Mouse (Mus musculus) left cerebral cortex, adult 2 months (tissue): ENCODE data around the gene Gfi1. TPM values are rescaled to one million over a fixed set of nuclear protein-coding genes. Genes with fewer than 3 reads are reported as not detected.

Experiments used
- DNase-seq, 2 experiments: peaks; one replicate each; pipeline ENCODE4 v3.0.0; 2021 to 2022; ENCODE audit warnings: low spot score in 2 of 2, mixed read lengths in 1 of 2; ENCODE audit errors: extremely low spot score in 1 of 2
- H3K27ac ChIP-seq: fragments of 200-600 bp; 2 replicates; pipeline ENCODE4 v1.8.1; 2022
- H3K4me3 ChIP-seq: fragments of 200-600 bp; 2 replicates; pipeline ENCODE4 v1.8.1; 2022
- CTCF ChIP-seq: fragments of 200-600 bp; IDR thresholded peaks from 2 replicates; pipeline ENCODE4 v1.8.1; 2022; ENCODE audit warnings: antibody characterized with exemption, mild to moderate bottlenecking, moderate library complexity
- intact Hi-C: fragments of 180-260 bp; cut with DNase I; formaldehyde crosslinking; loops from one replicate; pipeline ENCODE4 v1.15.1; 2025
- total RNA-seq, 2 experiments: library from RNA; stranded (reverse); gene quantifications; 2 replicates each; pipeline ENCODE4 v1.2.3; 2021

Gene Gfi1
- total RNA-seq, 2 experiments from 2014 or later, result not detected

GRCm38 (mm10) chr5:107695019-107695418 is 30.8 kb downstream of the Gfi1 start:
- no peak for TF ChIP-seq CTCF
- Histone ChIP-seq H3K27ac (no peak overlapping the region), H3K4me3 (no peak overlapping the region)
- intact Hi-C loops, result no loop called here
- no peak for DNase-seq

GRCm38 (mm10) chr5:107688499-107688866 is 37.4 kb downstream of the Gfi1 start:
- peak in 1 of 2 experiments; percentile 14 for DNase-seq
- peak overlapping the region; percentile 54 for H3K4me3 ChIP-seq
- intact Hi-C loops, result no loop called here
- no peak for TF ChIP-seq CTCF
- no peak overlapping the region for H3K27ac ChIP-seq

DNA sequence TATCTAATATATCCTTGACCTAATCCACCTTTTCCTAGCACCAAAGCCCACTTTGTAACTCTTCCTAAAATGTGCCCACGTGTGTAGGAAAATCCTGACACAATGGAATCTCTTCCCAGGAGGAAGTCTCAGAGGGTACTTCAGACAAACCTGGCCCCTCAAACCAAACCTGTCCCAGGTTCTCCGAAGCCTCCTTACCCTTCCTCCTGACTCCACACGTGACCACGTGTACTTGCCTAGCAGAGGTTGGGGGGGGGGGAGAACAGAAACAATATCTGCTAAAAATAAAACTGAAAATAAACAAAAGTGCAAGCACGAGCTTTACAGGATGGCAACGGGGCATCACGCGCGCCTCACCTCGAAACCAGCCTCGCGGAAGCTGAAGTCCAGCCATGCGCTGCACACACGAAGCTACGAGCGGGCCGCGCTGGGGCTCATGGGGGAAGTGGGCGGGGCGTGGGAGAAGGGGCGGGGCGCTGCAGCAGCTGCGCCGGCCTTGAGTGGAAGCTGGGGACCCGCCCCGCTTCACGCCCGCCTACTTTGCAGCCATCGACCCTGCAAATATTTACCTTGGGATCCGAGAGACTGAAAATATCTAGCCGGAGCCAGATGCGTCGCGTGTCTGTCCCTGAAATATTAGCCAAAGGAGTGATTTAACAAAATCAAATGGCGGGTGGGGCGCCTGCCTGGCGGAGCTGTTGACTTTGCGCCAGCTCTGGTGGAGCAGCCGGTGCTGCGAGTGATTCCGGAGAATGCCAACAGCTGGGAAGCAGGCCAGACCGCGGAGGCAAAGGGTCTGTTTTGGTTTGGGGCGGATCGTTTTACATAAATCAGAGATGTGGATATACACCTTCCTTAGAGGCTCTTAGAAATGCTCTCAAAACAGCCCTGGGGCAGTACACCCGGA is 38.0 kb downstream of the Gfi1 start:
- no peak for TF ChIP-seq CTCF
- intact Hi-C loops, result no loop called here
- DNase-seq, result peak; percentile 49
- H3K27ac ChIP-seq, result no peak overlapping the region
- H3K4me3 ChIP-seq, result peak overlapping the region; percentile 54

DNA sequence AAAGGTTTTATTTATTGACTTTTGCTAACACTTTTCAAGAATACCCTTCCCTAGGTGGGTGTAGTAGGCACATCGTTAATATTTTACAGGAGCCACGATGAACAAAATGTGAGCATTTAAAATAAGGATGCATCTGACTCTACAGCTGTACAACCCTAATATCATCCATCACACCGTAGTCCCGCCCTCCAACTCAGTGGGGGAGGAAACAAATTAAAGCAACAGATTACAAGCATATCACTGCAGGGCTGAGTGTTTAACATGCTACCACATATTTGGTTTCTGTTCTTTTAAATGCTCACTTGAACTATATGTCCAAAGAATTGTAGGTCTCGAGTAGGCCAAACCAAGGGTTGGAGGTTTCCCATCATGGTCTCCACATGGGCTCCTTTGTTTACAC is 38.7 kb downstream of the Gfi1 start:
- H3K4me3 ChIP-seq, result no peak overlapping the region
- no peak for TF ChIP-seq CTCF
- intact Hi-C loops, result no loop called here

DNA sequence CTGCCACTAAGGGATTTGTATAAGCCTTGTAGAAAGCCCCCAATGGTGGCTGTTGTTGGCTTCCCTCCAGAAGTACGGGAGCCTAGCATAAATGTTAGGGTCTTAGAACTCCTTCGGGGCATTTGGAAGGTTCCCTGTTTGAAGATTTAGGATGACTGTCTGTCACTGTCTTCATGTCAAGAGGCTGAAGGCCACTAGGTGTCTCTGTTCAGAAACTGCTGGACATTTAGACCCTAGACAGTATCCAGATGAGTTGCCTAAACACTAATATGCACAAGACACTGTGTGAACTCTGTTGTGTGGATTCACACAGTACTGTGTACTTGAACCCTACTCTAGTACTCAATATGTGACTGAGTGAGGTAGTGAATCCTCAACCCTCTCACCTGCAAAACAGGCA is 41.5 kb downstream of the Gfi1 start:
- intact Hi-C loops, result no loop called here
- no peak overlapping the region for H3K27ac ChIP-seq
- DNase-seq, result no peak
- no peak overlapping the region for H3K4me3 ChIP-seq
- TF ChIP-seq CTCF, result peak; percentile 29

More for the DNA sequence above, 38.7 kb downstream of the Gfi1 start:
- DNase-seq, result no peak
- no peak overlapping the region for H3K27ac ChIP-seq

DNA sequence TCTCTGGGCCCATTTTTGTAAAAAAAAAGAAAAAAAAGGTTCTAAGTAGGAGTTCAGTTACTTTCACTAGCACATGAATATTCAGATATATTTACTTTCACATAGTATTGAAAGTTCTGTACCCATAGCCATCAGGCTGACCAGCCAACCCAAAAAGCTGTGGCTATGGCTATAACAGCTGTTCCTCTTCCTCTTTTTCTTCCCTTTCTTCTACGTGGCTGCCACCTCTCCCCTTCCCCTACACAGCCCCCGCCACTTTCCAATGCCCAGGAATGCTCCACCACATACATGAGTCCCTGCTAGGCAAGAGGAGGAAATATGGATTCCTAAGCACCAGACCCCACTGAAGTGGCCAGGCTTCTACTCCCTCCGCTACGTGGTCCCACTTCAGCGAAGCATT is 44.5 kb downstream of the Gfi1 start:
- TF ChIP-seq CTCF, result no peak
- intact Hi-C loops, result no loop called here
- Histone ChIP-seq H3K27ac (no peak overlapping the region), H3K4me3 (no peak overlapping the region)
- DNase-seq, result no peak

DNA sequence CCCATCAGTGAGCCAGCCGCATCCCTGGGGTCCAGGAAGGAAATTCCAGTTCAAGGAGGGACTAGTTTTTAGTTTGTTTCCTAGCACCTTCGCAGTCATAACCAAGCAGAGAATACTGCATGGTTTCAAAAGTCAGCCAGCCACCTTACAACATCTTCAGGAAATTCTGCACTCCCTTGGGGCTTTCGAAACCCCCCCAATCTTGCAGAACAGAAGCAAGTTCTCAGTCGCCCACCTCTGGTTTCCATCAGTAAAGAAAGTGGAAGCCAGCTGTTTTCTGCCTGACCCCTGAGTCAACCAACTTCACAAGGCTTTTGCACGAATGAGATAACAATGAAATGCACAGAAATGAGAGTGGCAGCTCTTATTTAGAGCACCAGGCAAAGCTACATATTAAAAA is 47.4 kb downstream of the Gfi1 start:
- Histone ChIP-seq H3K4me3 (no peak overlapping the region), H3K27ac (no peak overlapping the region)
- no peak for DNase-seq
- TF ChIP-seq CTCF, result no peak
- intact Hi-C loops, result no loop called here

Other genes with a start within 250 kb of the Gfi1 start
- under 1 TPM; 0.18 to 0.42 TPM for gene Gm42669, start 218.4 kb downstream of the Gfi1 start, total RNA-seq
- 1 to 10 TPM in 1 of 2 experiments, under 1 TPM in 1; 0.68 to 1.3 TPM for gene 1700028K03Rik, start 191.3 kb downstream of the Gfi1 start, total RNA-seq
- 10 to 100 TPM; 22.4 to 23.5 TPM for gene Rpap2, start 128.7 kb downstream of the Gfi1 start, total RNA-seq
- 10 to 100 TPM; 22.4 TPM for gene Glmn, start 128.1 kb downstream of the Gfi1 start, total RNA-seq
- gene Ube2d2b, start 104.1 kb upstream of the Gfi1 start, total RNA-seq, result not detected
- gene Evi5, start 149.1 kb upstream of the Gfi1 start, total RNA-seq, result 10 to 100 TPM; 85.7 to 88.7 TPM
- 10 to 100 TPM; 53.8 to 61.6 TPM for gene Rpl5, start 174.5 kb upstream of the Gfi1 start, total RNA-seq